Mouse (Mus musculus) bone marrow macrophage, adult 2 months (primary cell): Measurements from ENCODE around the gene Ppp4r4.

Experiments used
- CTCF ChIP-seq: IDR thresholded peaks from 2 replicates; pipeline ENCODE4 v1.5.1; 2012; ENCODE audit warnings: low read depth, mild to moderate bottlenecking, low read length, moderate library complexity
- POLR2A ChIP-seq: IDR thresholded peaks from 2 replicates; pipeline ENCODE4 v1.6.1; 2012; ENCODE audit warnings: mild to moderate bottlenecking, low read depth, low read length, borderline replicate concordance

DNA sequence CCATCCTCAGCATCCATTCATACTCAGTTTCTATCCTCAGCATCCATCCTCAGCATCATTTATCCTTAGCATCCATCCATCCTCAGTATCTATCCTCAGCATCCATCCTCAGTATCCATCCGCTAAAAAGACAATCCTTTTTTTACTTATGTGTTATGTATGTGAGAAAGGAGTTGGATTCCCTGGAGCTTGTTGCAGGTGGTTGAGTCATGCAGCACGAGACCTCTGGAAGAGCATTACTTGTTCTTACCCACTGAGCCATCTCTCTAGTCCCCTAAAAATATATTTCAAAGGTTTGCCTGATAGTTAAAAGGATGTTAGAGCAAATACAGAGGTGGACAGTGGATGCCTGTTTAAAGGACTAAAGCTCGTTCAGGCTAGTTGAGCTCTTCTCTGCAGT, 69.8 kb downstream of the Ppp4r4 start:
- TF ChIP-seq CTCF (no peak), POLR2A (no peak)
